10 mouse cellular contexts compared by ENCODE assay signal in genomic region chr13:37056662-37057061, GRCm38 (mm10). TPM values are rescaled to one million over a fixed set of nuclear protein-coding genes. Genes with fewer than 3 reads are reported as not detected.
DNase-seq lines count a peak whose midpoint lies in the region; ATAC-seq and TF ChIP-seq lines count a peak whose summit lies in the region.
"Had no signal": no experiment of that assay in that cellular context is flagged by ENCODE, and none has a peak within 500 bp of the region (broad histone marks: within the 10 kb centered on the region; RNA-seq: fewer than 3 reads in every experiment).

No protein-coding gene starts in this region.

- no peak for TF ChIP-seq CTCF in heart, adult 2 months (IDR thresholded peaks at IDR 0.05)
- no peak for TF ChIP-seq CTCF in hindbrain, postnatal 0 days (IDR thresholded peaks at IDR 0.05; ENCODE audit: low read depth)

- H3K9me3 ChIP-seq in heart, embryonic 12.5 days (replicated peaks) = no peaks in the 10 kb centered on the region
- no peaks in the 10 kb centered on the region for H3K9me3 ChIP-seq in forebrain, embryonic 15.5 days
- no peaks in the 10 kb centered on the region for H3K9me3 ChIP-seq in hindbrain, postnatal 0 days (ENCODE audit: low read length)
- H3K9me3 ChIP-seq: embryonic facial prominence, embryonic 15.5 days had no signal

- H3K36me3 ChIP-seq in heart, adult 2 months (ENCODE audit: control insufficient read depth, insufficient read depth, low read length) = no peaks in the 10 kb centered on the region
- no peaks in the 10 kb centered on the region for H3K36me3 ChIP-seq in heart, embryonic 12.5 days
- no peaks in the 10 kb centered on the region for H3K36me3 ChIP-seq in forebrain, embryonic 15.5 days
- H3K36me3 ChIP-seq in hindbrain, postnatal 0 days (ENCODE audit: insufficient read depth, low read length) = no peaks in the 10 kb centered on the region
- H3K36me3 ChIP-seq: embryonic facial prominence, embryonic 15.5 days had no signal

- intact Hi-C loops in heart, adult 2 months (cut with DNase I) = no loop called here

- TF ChIP-seq POLR2A in heart, adult 2 months (IDR thresholded peaks at IDR 0.05; ENCODE audit: insufficient read depth, low read depth, low read length) = no peak

- H3K9ac ChIP-seq in heart, adult 2 months (ENCODE audit: low read depth, low read length) = no peak overlapping the region
- no peak overlapping the region for H3K9ac ChIP-seq in heart, embryonic 12.5 days
- no peak overlapping the region for H3K9ac ChIP-seq in forebrain, embryonic 15.5 days (replicated peaks)
- no peak overlapping the region for H3K9ac ChIP-seq in hindbrain, postnatal 0 days (replicated peaks; ENCODE audit: low read length)
- H3K9ac ChIP-seq: embryonic facial prominence, embryonic 15.5 days had no signal

- peak; percentile 30 to 68 for DNase-seq in heart, adult 2 months
- DNase-seq in hindbrain, postnatal 0 days (ENCODE audit: low spot score) = no peak
- no peak for DNase-seq in urinary bladder, postnatal 25 days (ENCODE audit: low spot score)

- no peak for TF ChIP-seq EP300 in heart, adult 2 months (IDR thresholded peaks at IDR 0.05; ENCODE audit: insufficient read depth, low read depth, low read length)

- no peaks in the 10 kb centered on the region for H3K79me2 ChIP-seq in heart, adult 2 months (replicated peaks; ENCODE audit: control insufficient read depth, insufficient read depth, low read length)

- no peak for ATAC-seq in heart, embryonic 12.5 days (ENCODE audit: insufficient number of reproducible peaks, low FRiP score)
- ATAC-seq in CD4-positive, CD25-positive, alpha-beta regulatory T cell, adult 4 months = peak; percentile 41
- peak; percentile 86 to 89 for ATAC-seq in hematopoietic stem cell, adult 5-6 weeks (replicated peaks in 1 of 2; ENCODE audit: insufficient read depth in 1 of 2, low FRiP score in 2 of 2, low TSS enrichment in 1 of 2, low read depth in 1 of 2, poor library complexity in 2 of 2, severe bottlenecking in 2 of 2)
- peak; percentile 96 for ATAC-seq in megakaryocyte progenitor cell, adult 5-6 weeks (replicated peaks; ENCODE audit: poor library complexity)
- no peak for ATAC-seq in forebrain, embryonic 15.5 days (replicated peaks)
- ATAC-seq in hindbrain, postnatal 0 days = no peak

- no peak overlapping the region for H3K4me3 ChIP-seq in heart, adult 2 months
- H3K4me3 ChIP-seq in heart, embryonic 12.5 days = no peak overlapping the region
- no peak overlapping the region for H3K4me3 ChIP-seq in forebrain, embryonic 15.5 days
- no peak overlapping the region for H3K4me3 ChIP-seq in hindbrain, postnatal 0 days (ENCODE audit: low read length)
- H3K4me3 ChIP-seq: embryonic facial prominence, embryonic 15.5 days; myocyte had no signal

- H3K27ac ChIP-seq in heart, adult 2 months = no peak overlapping the region
- no peak overlapping the region for H3K27ac ChIP-seq in heart, embryonic 12.5 days (ENCODE audit: poor library complexity, severe bottlenecking)
- H3K27ac ChIP-seq in forebrain, embryonic 15.5 days (replicated peaks) = no peak overlapping the region
- H3K27ac ChIP-seq in hindbrain, postnatal 0 days = no peak overlapping the region
- H3K27ac ChIP-seq: embryonic facial prominence, embryonic 15.5 days had no signal

- no peaks in the 10 kb centered on the region for H3K27me3 ChIP-seq in heart, adult 2 months (ENCODE audit: control insufficient read depth, insufficient read depth, low read length)
- H3K27me3 ChIP-seq in heart, embryonic 12.5 days (replicated peaks) = no peaks in the 10 kb centered on the region
- H3K27me3 ChIP-seq in forebrain, embryonic 15.5 days = no peaks in the 10 kb centered on the region
- no peaks in the 10 kb centered on the region for H3K27me3 ChIP-seq in hindbrain, postnatal 0 days (ENCODE audit: insufficient read depth, low read length)
- H3K27me3 ChIP-seq: embryonic facial prominence, embryonic 15.5 days had no signal

- 28% methylated on average over 7 of the region's 7 CpGs for WGBS in heart, adult 2 months
- 39% methylated on average over 7 of the region's 7 CpGs for WGBS in heart, embryonic 12.5 days
- 87% methylated on average over 7 of the region's 7 CpGs for WGBS in forebrain, embryonic 15.5 days
- 84% methylated on average over 7 of the region's 7 CpGs for WGBS in hindbrain, postnatal 0 days

- H3K4me1 ChIP-seq in heart, adult 2 months (ENCODE audit: control insufficient read depth, insufficient read depth, low read length) = no peaks in the 10 kb centered on the region; the same call in 1 of the 2 replicates
- H3K4me1 ChIP-seq in heart, embryonic 12.5 days (replicated peaks) = 0 out of 2 replicates have a peak, but pooled peaks cover 5% of the 10 kb centered on the region
- no peaks in the 10 kb centered on the region for H3K4me1 ChIP-seq in forebrain, embryonic 15.5 days
- no peaks in the 10 kb centered on the region for H3K4me1 ChIP-seq in hindbrain, postnatal 0 days (ENCODE audit: insufficient read depth, low read length)

- no peak overlapping the region for H3K4me2 ChIP-seq in heart, embryonic 12.5 days
- no peak overlapping the region for H3K4me2 ChIP-seq in forebrain, embryonic 15.5 days (replicated peaks)
- H3K4me2 ChIP-seq in hindbrain, postnatal 0 days (ENCODE audit: low read depth, low read length) = no peak overlapping the region
- H3K4me2 ChIP-seq: embryonic facial prominence, embryonic 15.5 days had no signal

RNA-seq across cellular contexts. Expression of gene F13a1, which starts 6.6 kb away (rescaled TPM):
- 10 to 100 TPM; 32.7 to 36.0 TPM for total RNA-seq in heart, adult 2 months (2021)
- 8.2 and 15.3 TPM in 2 replicates for polyA plus RNA-seq in heart, adult 2 months (2012; rRNA removed)
- 4.8 and 4.9 TPM in 2 replicates for polyA plus RNA-seq in heart, embryonic 12.5 days (2016; fragmentation: Nextera tagmentation; extraction: Ambion mirVana)
- 1 to 10 TPM in 1 of 2 experiments, under 1 TPM in 1; 0.75 to 1.7 TPM for polyA plus RNA-seq in CD4-positive, CD25-positive, alpha-beta regulatory T cell, adult 4 months (2017; shearing (Covaris generic))
- 7.2 and 27.0 TPM in 2 replicates for total RNA-seq in hematopoietic stem cell, adult 5-6 weeks (2017)
- 211 and 262 TPM in 2 replicates for total RNA-seq in megakaryocyte progenitor cell, adult 5-6 weeks (2015)
- total RNA-seq in megakaryocyte progenitor cell, adult 5-6 weeks (2017) = 337 and 409 TPM in 2 replicates
- 10.2 and 11.8 TPM in 2 replicates for polyA plus RNA-seq in forebrain, embryonic 15.5 days (2015; fragmentation: Nextera tagmentation; extraction: Ambion mirVana)
- 9.2 and 11.4 TPM in 2 replicates for total RNA-seq in hindbrain, postnatal 0 days (2014; rRNA removed)
- polyA plus RNA-seq in hindbrain, postnatal 0 days (2015; fragmentation: Nextera tagmentation; extraction: Ambion mirVana) = 9.9 and 12.9 TPM in 2 replicates

Comparison
In these comparisons a context has a peak if more than half of its experiments do, and no peak if none do; other contexts are left out.
1. DNase-seq: peak in heart, adult 2 months (2 of 2); none in hindbrain, postnatal 0 days (single experiment) and urinary bladder, postnatal 25 days (single experiment).
2. ATAC-seq: peak in CD4-positive, CD25-positive, alpha-beta regulatory T cell, adult 4 months (single experiment), hematopoietic stem cell, adult 5-6 weeks (2 of 2) and megakaryocyte progenitor cell, adult 5-6 weeks (single experiment); none in heart, embryonic 12.5 days (single experiment), forebrain, embryonic 15.5 days (single experiment) and hindbrain, postnatal 0 days (single experiment).